Mouse (Mus musculus) lung, postnatal 14 days (tissue): ENCODE results near the gene Jph3.

ENCODE experiments used
- DNase-seq: peaks from one replicate; pipeline ENCODE4 v3.0.0; 2021

The Jph3 gene

GRCm38 (mm10) chr8:121792627-121793026 is 63.2 kb downstream of the Jph3 start:
- DNase-seq, result peak; percentile 41

GRCm38 (mm10) chr8:121794151-121794550 is 64.7 kb downstream of the Jph3 start:
- no peak for DNase-seq

- no peak for DNase-seq
Observed at GRCm38 (mm10) chr8:121795461-121795860, 66.0 kb downstream of the Jph3 start.

- DNase-seq, result peak; percentile 7
Observed at GRCm38 (mm10) chr8:121796406-121796805, 67.0 kb downstream of the Jph3 start.

GRCm38 (mm10) chr8:121798401-121798800 is 69.0 kb downstream of the Jph3 start:
- DNase-seq, result no peak

- DNase-seq, result no peak
Observed at GRCm38 (mm10) chr8:121804829-121805228, 75.4 kb downstream of the Jph3 start.

GRCm38 (mm10) chr8:121806126-121806525 is 76.7 kb downstream of the Jph3 start:
- no peak for DNase-seq

- no peak for DNase-seq
Observed at GRCm38 (mm10) chr8:121808032-121808431, 78.6 kb downstream of the Jph3 start.

GRCm38 (mm10) chr8:121809524-121810155 is 80.2 kb downstream of the Jph3 start:
- DNase-seq, result no peak

- DNase-seq, result no peak
Observed at GRCm38 (mm10) chr8:121811502-121811901, 82.1 kb downstream of the Jph3 start.

GRCm38 (mm10) chr8:121811931-121812570 is 82.6 kb downstream of the Jph3 start:
- DNase-seq, result no peak

- DNase-seq, result no peak
Observed at GRCm38 (mm10) chr8:121818226-121818625, 88.8 kb downstream of the Jph3 start.

GRCm38 (mm10) chr8:121820840-121821239 is 91.4 kb downstream of the Jph3 start:
- no peak for DNase-seq

- DNase-seq, result no peak
Observed at GRCm38 (mm10) chr8:121821320-121821719, 91.9 kb downstream of the Jph3 start.

GRCm38 (mm10) chr8:121821770-121822169 is 92.3 kb downstream of the Jph3 start:
- DNase-seq, result no peak

GRCm38 (mm10) chr8:121827726-121828125 is 98.3 kb downstream of the Jph3 start:
- DNase-seq, result no peak

- no peak for DNase-seq
Observed at GRCm38 (mm10) chr8:121828376-121829023, 99.1 kb downstream of the Jph3 start.

- peak; percentile 90 for DNase-seq
Observed at GRCm38 (mm10) chr8:121829048-121829776, 99.8 kb downstream of the Jph3 start, which contains the start of gene Klhdc4. TSS of gene Klhdc4 (minus strand) at chr8:121829569.

GRCm38 (mm10) chr8:121829777-121830362 is 100.4 kb downstream of the Jph3 start:
- DNase-seq, result no peak

GRCm38 (mm10) chr8:121832061-121832460 is 102.6 kb downstream of the Jph3 start:
- no peak for DNase-seq

GRCm38 (mm10) chr8:121832503-121832902 is 103.1 kb downstream of the Jph3 start:
- peak; percentile 80 for DNase-seq

- DNase-seq, result peak; percentile 37
Observed at GRCm38 (mm10) chr8:121841242-121841641, 111.8 kb downstream of the Jph3 start.
